Mouse (Mus musculus) forebrain, embryonic 12.5 days (tissue): ENCODE measurements at regions not wholly inside any gene's neighbourhood (a gene's known extent, or its start where the extent isn't known, plus 50 kb on each side); places are given as distances from the start of the nearest gene placed in this dataset.

Experiments used
- ATAC-seq: fragments of 200-750 bp; cut with Nextera tagmentation; 2 replicates; pipeline ENCODE4 v1.8.0; 2017; ENCODE audit warnings: moderate TSS enrichment; ENCODE audit not compliant: low FRiP score
- H3K27ac ChIP-seq: fragments of 300-500 bp; sonication (generic); 2 replicates; pipeline ENCODE4 v1.5.1; 2016; ENCODE audit warnings: mild to moderate bottlenecking
- H3K27me3 ChIP-seq: fragments of 300-500 bp; sonication (generic); 2 replicates; pipeline ENCODE4 v1.6.1; 2016; ENCODE audit warnings: mild to moderate bottlenecking
- H3K36me3 ChIP-seq: fragments of 300-500 bp; sonication (generic); replicated peaks from 2 replicates; pipeline ENCODE4 v1.6.1; 2016; ENCODE audit warnings: mild to moderate bottlenecking
- H3K4me1 ChIP-seq: fragments of 300-500 bp; sonication (generic); 2 replicates; pipeline ENCODE4 v1.6.1; 2016
- H3K4me2 ChIP-seq: fragments of 300-500 bp; sonication (generic); 2 replicates; pipeline ENCODE4 v1.6.1; 2016; ENCODE audit warnings: mild to moderate bottlenecking, moderate library complexity
- H3K4me3 ChIP-seq: fragments of 300-500 bp; sonication (generic); replicated peaks from 2 replicates; pipeline ENCODE4 v1.5.1; 2016; ENCODE audit warnings: mild to moderate bottlenecking
- H3K9ac ChIP-seq: fragments of 300-500 bp; sonication (generic); 2 replicates; pipeline ENCODE4 v1.6.1; 2016; ENCODE audit warnings: mild to moderate bottlenecking
- H3K9me3 ChIP-seq: fragments of 300-500 bp; sonication (generic); 2 replicates; pipeline ENCODE4 v1.6.1; 2016
- WGBS: fragments of 180-500 bp; shearing (Covaris S2); methylation state at CpG from one replicate; pipeline ENCODE4 v1.1.7; 2016; 5-methylcytosine and 5-hydroxymethylcytosine counted together

GRCm38 (mm10) chr17:50388715-50389710 is 95.6 kb upstream of the Dazl start:
- WGBS = 86% methylated on average over 12 of the region's 12 CpGs
- no peak overlapping the region for H3K4me2 ChIP-seq
- H3K27ac ChIP-seq = no peak overlapping the region
- no peak overlapping the region for H3K9ac ChIP-seq
- ATAC-seq = no peak
- H3K4me3 ChIP-seq = no peak overlapping the region
- H3K27me3 ChIP-seq = no peaks in the 10 kb centered on the region
- H3K9me3 ChIP-seq = no peaks in the 10 kb centered on the region
- no peaks in the 10 kb centered on the region for H3K36me3 ChIP-seq
- no peaks in the 10 kb centered on the region for H3K4me1 ChIP-seq

GRCm38 (mm10) chr17:50390151-50390550 is 96.7 kb upstream of the Dazl start:
- Histone ChIP-seq H3K4me3 (no peak overlapping the region), H3K4me2 (no peak overlapping the region), H3K4me1 (no peaks in the 10 kb centered on the region), H3K36me3 (no peaks in the 10 kb centered on the region), H3K27me3 (no peaks in the 10 kb centered on the region), H3K9me3 (no peaks in the 10 kb centered on the region), H3K9ac (no peak overlapping the region), H3K27ac (no peak overlapping the region)
- 71% methylated on average over 1 of the region's 1 CpGs for WGBS
- no peak for ATAC-seq

GRCm38 (mm10) chr17:50391207-50391606 is 97.8 kb upstream of the Dazl start:
- WGBS = 86% methylated on average over 4 of the region's 4 CpGs

GRCm38 (mm10) chr17:50391996-50392395 is 98.6 kb upstream of the Dazl start:
- H3K27me3 ChIP-seq = no peaks in the 10 kb centered on the region
- no peak overlapping the region for H3K4me3 ChIP-seq
- no peak overlapping the region for H3K9ac ChIP-seq
- H3K9me3 ChIP-seq = no peaks in the 10 kb centered on the region
- H3K4me2 ChIP-seq = no peak overlapping the region
- no peak for ATAC-seq
- no peaks in the 10 kb centered on the region for H3K36me3 ChIP-seq
- H3K4me1 ChIP-seq = no peaks in the 10 kb centered on the region
- H3K27ac ChIP-seq = no peak overlapping the region
- WGBS = 91% methylated on average over 11 of the region's 11 CpGs

More at GRCm38 (mm10) chr17:50391207-50391606, 97.8 kb upstream of the Dazl start:
- no peak for ATAC-seq
- no peaks in the 10 kb centered on the region for H3K9me3 ChIP-seq
- no peak overlapping the region for H3K27ac ChIP-seq
- H3K9ac ChIP-seq = no peak overlapping the region
- H3K4me3 ChIP-seq = no peak overlapping the region
- H3K4me1 ChIP-seq = no peaks in the 10 kb centered on the region
- H3K27me3 ChIP-seq = no peaks in the 10 kb centered on the region
- H3K4me2 ChIP-seq = no peak overlapping the region
- no peaks in the 10 kb centered on the region for H3K36me3 ChIP-seq

- H3K4me1 ChIP-seq = no peaks in the 10 kb centered on the region
- H3K36me3 ChIP-seq = no peaks in the 10 kb centered on the region
- no peak overlapping the region for H3K4me2 ChIP-seq
- no peak overlapping the region for H3K9ac ChIP-seq
- H3K9me3 ChIP-seq = no peaks in the 10 kb centered on the region
- ATAC-seq = no peak
- H3K27me3 ChIP-seq = no peaks in the 10 kb centered on the region
- no peak overlapping the region for H3K27ac ChIP-seq
- H3K4me3 ChIP-seq = no peak overlapping the region
- 91% methylated on average over 6 of the region's 6 CpGs for WGBS
Observed at GRCm38 (mm10) chr17:50392428-50392827, 99.0 kb upstream of the Dazl start.

GRCm38 (mm10) chr17:50392966-50393365 is 99.5 kb upstream of the Dazl start:
- no peak for ATAC-seq
- Histone ChIP-seq H3K27ac (no peak overlapping the region), H3K27me3 (no peaks in the 10 kb centered on the region), H3K4me3 (no peak overlapping the region), H3K4me2 (no peak overlapping the region), H3K9me3 (no peaks in the 10 kb centered on the region), H3K9ac (no peak overlapping the region), H3K36me3 (no peaks in the 10 kb centered on the region), H3K4me1 (no peaks in the 10 kb centered on the region)
- WGBS = 89% methylated on average over 2 of the region's 2 CpGs

- Histone ChIP-seq H3K9ac (no peak overlapping the region), H3K4me3 (no peak overlapping the region), H3K4me2 (no peak overlapping the region), H3K27me3 (no peaks in the 10 kb centered on the region), H3K4me1 (no peaks in the 10 kb centered on the region), H3K27ac (no peak overlapping the region), H3K36me3 (no peaks in the 10 kb centered on the region), H3K9me3 (no peaks in the 10 kb centered on the region)
- no peak for ATAC-seq
- 78% methylated on average over 3 of the region's 3 CpGs for WGBS
Observed at GRCm38 (mm10) chr17:50393698-50394097, 100.3 kb upstream of the Dazl start.

GRCm38 (mm10) chr17:50394801-50395200 is 101.4 kb upstream of the Dazl start:
- no peak for ATAC-seq
- Histone ChIP-seq H3K27ac (no peak overlapping the region), H3K27me3 (no peaks in the 10 kb centered on the region), H3K9ac (no peak overlapping the region), H3K9me3 (no peaks in the 10 kb centered on the region), H3K4me3 (no peak overlapping the region), H3K4me1 (no peaks in the 10 kb centered on the region), H3K36me3 (no peaks in the 10 kb centered on the region), H3K4me2 (no peak overlapping the region)
- WGBS = 91% methylated on average over 1 of the region's 1 CpGs

- 96% methylated on average over 11 of the region's 11 CpGs for WGBS
- no peak overlapping the region for H3K27ac ChIP-seq
- no peaks in the 10 kb centered on the region for H3K9me3 ChIP-seq
- H3K4me1 ChIP-seq = no peaks in the 10 kb centered on the region
- H3K36me3 ChIP-seq = no peaks in the 10 kb centered on the region
- no peak overlapping the region for H3K4me3 ChIP-seq
- no peak overlapping the region for H3K9ac ChIP-seq
- no peak for ATAC-seq
- no peak overlapping the region for H3K4me2 ChIP-seq
- H3K27me3 ChIP-seq = no peaks in the 10 kb centered on the region
Observed at GRCm38 (mm10) chr17:50395669-50396068, 102.2 kb upstream of the Dazl start.

- no peak overlapping the region for H3K27ac ChIP-seq
- no peaks in the 10 kb centered on the region for H3K4me1 ChIP-seq
- H3K9me3 ChIP-seq = no peaks in the 10 kb centered on the region
- 82% methylated on average over 4 of the region's 4 CpGs for WGBS
- no peaks in the 10 kb centered on the region for H3K27me3 ChIP-seq
- no peaks in the 10 kb centered on the region for H3K36me3 ChIP-seq
- no peak overlapping the region for H3K4me3 ChIP-seq
- ATAC-seq = no peak
- no peak overlapping the region for H3K9ac ChIP-seq
- H3K4me2 ChIP-seq = no peak overlapping the region
Observed at GRCm38 (mm10) chr17:50397324-50397723, 103.9 kb upstream of the Dazl start.

- Histone ChIP-seq H3K4me1 (no peaks in the 10 kb centered on the region), H3K27me3 (no peaks in the 10 kb centered on the region), H3K27ac (peak overlapping the region; percentile 44; the same call in 1 of the 2 replicates), H3K9me3 (no peaks in the 10 kb centered on the region), H3K4me2 (no peak overlapping the region), H3K9ac (no peak overlapping the region), H3K36me3 (no peaks in the 10 kb centered on the region), H3K4me3 (no peak overlapping the region)
- peak; percentile 69; the same call in 1 of the 2 replicates for ATAC-seq
- 45% methylated on average over 11 of the region's 11 CpGs for WGBS
Observed at GRCm38 (mm10) chr17:50407249-50407990, 101.8 kb upstream of the Plcl2 start.

GRCm38 (mm10) chr17:50408581-50408980 is 100.6 kb upstream of the Plcl2 start:
- H3K4me1 ChIP-seq = no peaks in the 10 kb centered on the region
- no peaks in the 10 kb centered on the region for H3K36me3 ChIP-seq
- H3K4me3 ChIP-seq = no peak overlapping the region
- no peak overlapping the region for H3K27ac ChIP-seq
- no peaks in the 10 kb centered on the region for H3K27me3 ChIP-seq
- H3K9me3 ChIP-seq = no peaks in the 10 kb centered on the region
- 85% methylated on average over 10 of the region's 10 CpGs for WGBS
- no peak overlapping the region for H3K9ac ChIP-seq
- H3K4me2 ChIP-seq = no peak overlapping the region
- ATAC-seq = no peak
